Mouse (Mus musculus) Patski (cell line): ENCODE measurements at regions not wholly inside any gene's neighbourhood (a gene's known extent, or its start where the extent isn't known, plus 50 kb on each side); places are given as distances from the start of the nearest gene placed in this dataset.

Experiments
- ATAC-seq: fragments of 100-300 bp; one replicate; pipeline ENCODE4 v1.8.0; 2021
- CTCF ChIA-PET: fragments of 350-600 bp; sonication (Branson Sonifier 250); formaldehyde crosslinking; loops from one replicate; lab custom pipeline; 2022; ENCODE audit warnings: inconsistent platforms; lab: Charles Lee
- POLR2A ChIA-PET: fragments of 350-600 bp; sonication (Branson Sonifier 250); formaldehyde crosslinking; loops from one replicate; lab custom pipeline; 2022; ENCODE audit warnings: antibody characterized with exemption, inconsistent platforms; lab: Charles Lee
- DNase-seq: peaks from one replicate; pipeline ENCODE4 v3.0.0-alpha.2; 2011; ENCODE audit warnings: low read depth, low spot score
- H3K27me3 ChIP-seq: fragments of 371-371 bp; one replicate; pipeline ENCODE4 v1.5.1; 2021
- CTCF ChIP-seq: fragments of 100-300 bp; IDR thresholded peaks from one replicate; pipeline ENCODE4 v1.5.1; 2021
- in situ Hi-C: fragments of 300-500 bp; cut with MboI; formaldehyde crosslinking; loops from 3 replicates; pipeline ENCODE4 v1.11.1; 2018; ENCODE audit warnings: low pct_unique_long_range_greater_than_20kb, mixed read lengths

GRCm38 (mm10) chr12:35200110-35200509, 153.1 kb downstream of the Snx13 start:
- no peak for TF ChIP-seq CTCF
- in situ Hi-C loops: no loop called here
- ChIA-PET CTCF (no interaction called here), POLR2A (no interaction called here)
- no peak for DNase-seq
- no peak for ATAC-seq
- H3K27me3 ChIP-seq: no peaks in the 10 kb centered on the region
